Mouse (Mus musculus): Measurements from ENCODE around the gene Bnip2. TPM values are rescaled to one million over a fixed set of nuclear protein-coding genes. Genes with fewer than 3 reads are reported as not detected.

Gene Bnip2
- total RNA-seq, 4 experiments from 2014 or later, result 32.1 to 47.1 (median 40.2) TPM

- DNase-seq (ENCODE audit: low spot score in 2 of 2), result no peak
These were observed 58.6 kb downstream of the Bnip2 start for GRCm38 (mm10) chr9:70047839-70048238.

GRCm38 (mm10) chr9:70048280-70048679, 59.0 kb downstream of the Bnip2 start:
- no peak for DNase-seq (ENCODE audit: low spot score in 2 of 2)

- no peak for DNase-seq (ENCODE audit: low spot score in 2 of 2)
These were observed 59.6 kb downstream of the Bnip2 start for GRCm38 (mm10) chr9:70048751-70049415.

- no peak for DNase-seq (ENCODE audit: low spot score in 2 of 2)
These were observed 60.1 kb downstream of the Bnip2 start for GRCm38 (mm10) chr9:70049416-70049783.

- DNase-seq (ENCODE audit: low spot score in 2 of 2), result no peak
These were observed 60.6 kb downstream of the Bnip2 start for GRCm38 (mm10) chr9:70049839-70050238.

GRCm38 (mm10) chr9:70052730-70053129, 63.5 kb downstream of the Bnip2 start:
- no peak for DNase-seq (ENCODE audit: low spot score in 2 of 2)

GRCm38 (mm10) chr9:70053411-70053810, 64.1 kb downstream of the Bnip2 start:
- no peak for DNase-seq (ENCODE audit: low spot score in 2 of 2)

Other genes starting within 250 kb of the Bnip2 start
- under 1 TPM in 2 of 4 experiments, not detected in 2; 0.11 to 0.15 TPM for gene Foxb1, start 228.5 kb upstream of the Bnip2 start, total RNA-seq (2022)
- 10 to 100 TPM; 46.0 to 59.2 (median 52.4) TPM for gene Gtf2a2, start 23.1 kb downstream of the Bnip2 start, total RNA-seq (2022)
- not detected for gene Gcnt3, start 48.6 kb downstream of the Bnip2 start, total RNA-seq (2022)
- gene Fam81a, start 153.1 kb downstream of the Bnip2 start, total RNA-seq (2022), result 100 to 1,000 TPM; 144 to 155 (median 151) TPM
- gene Myo1e, start 217.9 kb downstream of the Bnip2 start, total RNA-seq (2022), result 10 to 100 TPM; 12.6 to 23.5 (median 15.5) TPM

Data from left cerebral cortex, adult 8-10 months (tissue).